Mouse (Mus musculus): ENCODE results near the gene Iqgap3. TPM values are rescaled to one million over a fixed set of nuclear protein-coding genes. Genes with fewer than 3 reads are reported as not detected.
A peak's percentile ranks its signal among the peaks of the same experiment; 100 is the strongest.

The Iqgap3 gene
- polyA plus RNA-seq, 1 experiment from 2014 or later, result 19.8 TPM

DNA sequence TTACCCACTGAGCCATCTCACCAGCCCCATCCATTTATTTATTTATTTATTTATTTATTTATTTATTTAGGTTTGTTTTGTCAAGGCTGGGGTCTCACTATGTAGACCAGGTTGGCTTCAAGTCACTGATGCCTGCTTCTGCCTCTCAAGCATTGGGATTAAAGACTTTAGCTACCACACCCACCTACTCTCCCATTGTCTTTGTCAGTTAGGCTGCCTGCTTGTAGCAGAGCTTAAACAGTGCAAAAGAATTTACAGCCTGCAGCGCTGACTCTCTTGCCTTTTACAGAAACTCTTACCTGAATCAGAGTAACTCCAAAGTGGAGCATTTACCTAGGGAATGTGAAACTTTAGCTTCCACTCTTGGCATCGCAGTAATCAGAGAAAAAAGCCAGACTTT lies 72.5 kb downstream of the Iqgap3 start:
- Histone ChIP-seq H3K4me3 (ENCODE audit: low read depth, low read length) (no peak overlapping the region), H3K27ac (ENCODE audit: low read length) (no peak overlapping the region), H3K9ac (replicated peaks; ENCODE audit: low read depth, low read length) (no peak overlapping the region), H3K27me3 (ENCODE audit: control insufficient read depth, insufficient read depth, low read length) (no peaks in the 10 kb centered on the region), H3K4me2 (replicated peaks; ENCODE audit: low read depth, low read length) (no peak overlapping the region), H3K9me3 (ENCODE audit: control insufficient read depth, low read depth, low read length) (no peaks in the 10 kb centered on the region), H3K4me1 (ENCODE audit: control insufficient read depth, insufficient read depth, low read length) (peaks cover 27% of the 10 kb centered on the region), H3K36me3 (ENCODE audit: control insufficient read depth, insufficient read depth, low read length) (peaks cover 25% of the 10 kb centered on the region)
- ATAC-seq (ENCODE audit: insufficient number of reproducible peaks, insufficient read depth, low FRiP score, low read depth), result no peak
- 77% methylated on average over 2 of the region's 2 CpGs for WGBS

DNA sequence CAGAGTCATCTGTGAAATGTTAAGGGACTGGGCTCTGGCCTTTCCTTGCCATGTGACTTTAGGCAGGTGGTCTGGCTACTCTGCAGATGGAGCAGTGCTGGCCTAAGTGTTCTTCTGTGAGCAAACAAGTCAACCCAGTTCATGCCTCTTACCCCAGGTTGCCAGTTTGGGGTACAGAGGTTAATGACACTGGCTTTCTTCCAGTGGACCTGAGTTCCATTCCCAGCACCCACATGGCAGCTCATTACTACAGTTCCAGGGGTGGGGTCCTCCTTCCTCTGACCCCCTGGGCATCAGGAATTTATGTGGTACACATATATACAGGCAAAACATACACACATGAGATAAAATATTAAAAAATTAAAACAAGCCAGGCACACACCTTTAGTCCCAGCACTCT lies 75.0 kb downstream of the Iqgap3 start:
- Histone ChIP-seq H3K4me3 (ENCODE audit: low read depth, low read length) (no peak overlapping the region), H3K4me2 (replicated peaks; ENCODE audit: low read depth, low read length) (no peak overlapping the region), H3K9ac (replicated peaks; ENCODE audit: low read depth, low read length) (no peak overlapping the region), H3K36me3 (ENCODE audit: control insufficient read depth, insufficient read depth, low read length) (peaks cover 47% of the 10 kb centered on the region), H3K27me3 (ENCODE audit: control insufficient read depth, insufficient read depth, low read length) (no peaks in the 10 kb centered on the region), H3K9me3 (ENCODE audit: control insufficient read depth, low read depth, low read length) (no peaks in the 10 kb centered on the region), H3K27ac (ENCODE audit: low read length) (no peak overlapping the region), H3K4me1 (ENCODE audit: control insufficient read depth, insufficient read depth, low read length) (0 out of 2 replicates have a peak, but pooled peaks cover 8% of the 10 kb centered on the region)
- ATAC-seq (ENCODE audit: insufficient number of reproducible peaks, insufficient read depth, low FRiP score, low read depth), result no peak

DNA sequence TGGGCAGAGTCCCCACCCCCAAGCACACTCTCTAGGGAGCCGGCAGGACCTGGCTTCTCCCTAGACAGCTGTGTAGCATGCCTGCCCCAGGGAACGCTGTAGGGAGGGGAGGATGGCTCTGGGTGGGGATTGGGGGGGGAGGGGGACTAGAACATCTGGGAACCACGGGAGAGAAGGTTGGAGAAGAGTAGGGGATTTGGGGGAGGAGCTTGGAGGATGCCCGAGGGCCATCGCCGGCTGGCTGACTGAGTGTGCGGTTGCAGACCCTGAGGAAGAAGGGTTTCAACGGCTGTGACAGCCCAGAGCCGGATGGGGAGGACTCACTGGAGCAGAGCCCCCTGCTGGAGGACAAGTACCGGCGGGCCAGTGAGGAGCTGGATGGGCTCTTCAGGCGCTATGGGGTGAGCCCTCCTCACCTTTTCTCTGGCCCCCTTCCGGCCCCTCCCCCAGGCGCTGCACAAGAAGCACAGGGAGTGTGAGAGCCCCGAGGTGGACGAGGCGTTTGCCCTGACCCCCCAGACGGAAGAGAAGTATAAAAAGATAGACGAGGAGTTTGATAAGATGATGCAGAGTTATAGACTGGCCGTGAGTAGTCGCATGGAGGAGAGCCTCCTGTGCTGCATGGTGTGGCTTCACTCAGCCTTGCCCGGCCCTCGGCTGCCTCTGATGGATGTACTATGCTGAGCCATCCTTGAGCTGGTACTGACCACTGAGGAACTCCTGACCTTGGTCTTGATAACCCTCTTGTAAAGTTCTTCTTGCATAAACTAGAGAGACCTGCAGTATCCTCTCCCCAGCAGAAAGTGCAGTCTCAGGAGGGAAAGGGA lies 76.2 kb downstream of the Iqgap3 start:
- Histone ChIP-seq H3K36me3 (ENCODE audit: control insufficient read depth, insufficient read depth, low read length) (peaks cover 58% of the 10 kb centered on the region), H3K27me3 (ENCODE audit: control insufficient read depth, insufficient read depth, low read length) (no peaks in the 10 kb centered on the region), H3K9ac (replicated peaks; ENCODE audit: low read depth, low read length) (no peak overlapping the region), H3K9me3 (ENCODE audit: control insufficient read depth, low read depth, low read length) (no peaks in the 10 kb centered on the region), H3K4me3 (ENCODE audit: low read depth, low read length) (no peak overlapping the region), H3K27ac (ENCODE audit: low read length) (no peak overlapping the region), H3K4me2 (replicated peaks; ENCODE audit: low read depth, low read length) (no peak overlapping the region), H3K4me1 (ENCODE audit: control insufficient read depth, insufficient read depth, low read length) (0 out of 2 replicates have a peak, but pooled peaks cover 5% of the 10 kb centered on the region)
- WGBS, result 19% methylated on average over 23 of the region's 23 CpGs
- peak; percentile 71 for ATAC-seq (ENCODE audit: insufficient number of reproducible peaks, insufficient read depth, low FRiP score, low read depth)

GRCm38 (mm10) chr3:88158991-88159390 lies 77.2 kb downstream of the Iqgap3 start:
- no peak for ATAC-seq (ENCODE audit: insufficient number of reproducible peaks, insufficient read depth, low FRiP score, low read depth)
- no peak overlapping the region for H3K27ac ChIP-seq (ENCODE audit: low read length)
- H3K4me1 ChIP-seq (ENCODE audit: control insufficient read depth, insufficient read depth, low read length), result 0 out of 2 replicates have a peak, but pooled peaks cover 5% of the 10 kb centered on the region
- no peak overlapping the region for H3K9ac ChIP-seq (replicated peaks; ENCODE audit: low read depth, low read length)
- no peak overlapping the region for H3K4me3 ChIP-seq (ENCODE audit: low read depth, low read length)
- H3K36me3 ChIP-seq (ENCODE audit: control insufficient read depth, insufficient read depth, low read length), result peaks cover 67% of the 10 kb centered on the region
- H3K27me3 ChIP-seq (ENCODE audit: control insufficient read depth, insufficient read depth, low read length), result no peaks in the 10 kb centered on the region
- no peaks in the 10 kb centered on the region for H3K9me3 ChIP-seq (ENCODE audit: control insufficient read depth, low read depth, low read length)
- H3K4me2 ChIP-seq (replicated peaks; ENCODE audit: low read depth, low read length), result no peak overlapping the region
- WGBS, result 86% methylated on average over 6 of the region's 6 CpGs

DNA sequence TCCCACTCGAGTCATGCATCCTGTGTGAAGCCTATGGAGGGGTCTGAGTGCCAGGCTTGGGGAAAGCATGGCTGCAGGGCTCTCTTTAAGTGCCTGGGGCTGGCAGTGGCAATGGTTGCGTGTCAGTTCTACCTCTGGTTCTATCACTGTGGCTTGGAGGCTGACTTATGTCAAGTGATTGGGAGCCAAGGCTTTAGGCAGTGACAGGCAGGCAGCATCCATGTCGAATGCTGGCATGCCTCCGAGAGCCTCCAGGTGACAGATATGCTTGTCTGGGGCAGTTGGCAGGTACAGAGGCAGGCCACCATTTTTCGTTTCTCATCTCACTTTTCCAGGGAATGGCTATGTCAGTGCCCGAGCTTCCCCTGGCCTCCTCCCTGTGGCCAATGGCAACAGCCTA lies 79.1 kb downstream of the Iqgap3 start:
- H3K9me3 ChIP-seq (ENCODE audit: control insufficient read depth, low read depth, low read length), result no peaks in the 10 kb centered on the region
- H3K27ac ChIP-seq (ENCODE audit: low read length), result no peak overlapping the region
- H3K9ac ChIP-seq (replicated peaks; ENCODE audit: low read depth, low read length), result no peak overlapping the region
- no peak for ATAC-seq (ENCODE audit: insufficient number of reproducible peaks, insufficient read depth, low FRiP score, low read depth)
- 0 out of 2 replicates have a peak, but pooled peaks cover 5% of the 10 kb centered on the region for H3K4me1 ChIP-seq (ENCODE audit: control insufficient read depth, insufficient read depth, low read length)
- H3K27me3 ChIP-seq (ENCODE audit: control insufficient read depth, insufficient read depth, low read length), result no peaks in the 10 kb centered on the region
- no peak overlapping the region for H3K4me2 ChIP-seq (replicated peaks; ENCODE audit: low read depth, low read length)
- peaks cover 81% of the 10 kb centered on the region for H3K36me3 ChIP-seq (ENCODE audit: control insufficient read depth, insufficient read depth, low read length)
- H3K4me3 ChIP-seq (ENCODE audit: low read depth, low read length), result no peak overlapping the region
- 77% methylated on average over 6 of the region's 6 CpGs for WGBS

DNA sequence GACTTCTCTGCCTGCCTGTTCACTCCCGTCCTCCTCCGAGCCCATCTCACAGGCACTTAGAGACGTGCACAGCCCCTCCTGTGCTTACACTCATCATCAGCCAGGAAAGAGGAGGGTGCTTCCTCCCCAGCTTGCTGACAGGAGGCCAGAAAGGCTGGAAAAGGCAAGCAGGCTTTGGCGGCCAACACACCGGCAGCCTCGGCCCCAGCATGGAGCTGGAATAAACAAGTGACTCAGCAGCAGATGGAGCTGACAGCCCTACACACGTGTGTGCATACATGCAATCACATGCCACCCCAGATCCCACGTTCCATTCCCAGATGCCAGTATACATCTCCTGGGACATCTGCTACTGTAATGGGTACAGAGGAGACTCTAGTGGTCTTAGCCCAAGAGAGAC lies 80.5 kb downstream of the Iqgap3 start:
- Histone ChIP-seq H3K27me3 (ENCODE audit: control insufficient read depth, insufficient read depth, low read length) (no peaks in the 10 kb centered on the region), H3K4me2 (replicated peaks; ENCODE audit: low read depth, low read length) (no peak overlapping the region), H3K27ac (ENCODE audit: low read length) (no peak overlapping the region), H3K36me3 (ENCODE audit: control insufficient read depth, insufficient read depth, low read length) (peaks cover 81% of the 10 kb centered on the region), H3K4me3 (ENCODE audit: low read depth, low read length) (no peak overlapping the region), H3K9me3 (ENCODE audit: control insufficient read depth, low read depth, low read length) (no peaks in the 10 kb centered on the region), H3K4me1 (ENCODE audit: control insufficient read depth, insufficient read depth, low read length) (0 out of 2 replicates have a peak, but pooled peaks cover 4% of the 10 kb centered on the region), H3K9ac (replicated peaks; ENCODE audit: low read depth, low read length) (no peak overlapping the region)
- no peak for ATAC-seq (ENCODE audit: insufficient number of reproducible peaks, insufficient read depth, low FRiP score, low read depth)
- 72% methylated on average over 8 of the region's 8 CpGs for WGBS

DNA sequence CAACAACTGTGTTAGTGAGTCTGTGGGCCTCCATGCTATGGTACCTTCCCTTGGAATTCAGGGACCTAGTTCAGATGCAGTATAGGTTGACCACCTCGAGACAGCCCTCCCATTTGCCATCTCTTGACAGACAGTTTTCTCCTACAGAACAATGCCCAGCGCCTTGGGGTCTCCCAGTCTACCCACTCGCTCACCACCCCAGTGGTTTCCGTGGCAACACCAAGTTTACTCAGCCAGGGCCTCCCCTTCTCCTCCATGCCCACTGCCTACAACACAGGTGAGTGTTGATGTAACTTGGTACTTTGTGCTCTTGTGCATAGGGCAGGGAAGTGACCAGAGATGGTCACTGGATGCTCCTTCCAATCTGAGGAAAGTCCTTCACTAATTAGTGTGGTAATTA lies 81.0 kb downstream of the Iqgap3 start:
- Histone ChIP-seq H3K4me3 (ENCODE audit: low read depth, low read length) (no peak overlapping the region), H3K36me3 (ENCODE audit: control insufficient read depth, insufficient read depth, low read length) (peaks cover 86% of the 10 kb centered on the region), H3K27ac (ENCODE audit: low read length) (no peak overlapping the region), H3K9ac (replicated peaks; ENCODE audit: low read depth, low read length) (no peak overlapping the region), H3K27me3 (ENCODE audit: control insufficient read depth, insufficient read depth, low read length) (no peaks in the 10 kb centered on the region), H3K4me1 (ENCODE audit: control insufficient read depth, insufficient read depth, low read length) (no peaks in the 10 kb centered on the region), H3K4me2 (replicated peaks; ENCODE audit: low read depth, low read length) (no peak overlapping the region), H3K9me3 (ENCODE audit: control insufficient read depth, low read depth, low read length) (no peaks in the 10 kb centered on the region)
- no peak for ATAC-seq (ENCODE audit: insufficient number of reproducible peaks, insufficient read depth, low FRiP score, low read depth)
- 86% methylated on average over 4 of the region's 4 CpGs for WGBS

GRCm38 (mm10) chr3:88163847-88164246 lies 82.1 kb downstream of the Iqgap3 start:
- Histone ChIP-seq H3K36me3 (ENCODE audit: control insufficient read depth, insufficient read depth, low read length) (peaks cover 87% of the 10 kb centered on the region), H3K4me1 (ENCODE audit: control insufficient read depth, insufficient read depth, low read length) (no peaks in the 10 kb centered on the region), H3K9me3 (ENCODE audit: control insufficient read depth, low read depth, low read length) (no peaks in the 10 kb centered on the region), H3K4me2 (replicated peaks; ENCODE audit: low read depth, low read length) (no peak overlapping the region), H3K9ac (replicated peaks; ENCODE audit: low read depth, low read length) (no peak overlapping the region), H3K27ac (ENCODE audit: low read length) (no peak overlapping the region), H3K27me3 (ENCODE audit: control insufficient read depth, insufficient read depth, low read length) (no peaks in the 10 kb centered on the region), H3K4me3 (ENCODE audit: low read depth, low read length) (no peak overlapping the region)
- no peak for ATAC-seq (ENCODE audit: insufficient number of reproducible peaks, insufficient read depth, low FRiP score, low read depth)
- WGBS, result 82% methylated on average over 3 of the region's 3 CpGs

GRCm38 (mm10) chr3:88164263-88164662 lies 82.5 kb downstream of the Iqgap3 start:
- Histone ChIP-seq H3K4me2 (replicated peaks; ENCODE audit: low read depth, low read length) (no peak overlapping the region), H3K4me3 (ENCODE audit: low read depth, low read length) (no peak overlapping the region), H3K36me3 (ENCODE audit: control insufficient read depth, insufficient read depth, low read length) (peaks cover 86% of the 10 kb centered on the region), H3K9ac (replicated peaks; ENCODE audit: low read depth, low read length) (no peak overlapping the region), H3K4me1 (ENCODE audit: control insufficient read depth, insufficient read depth, low read length) (no peaks in the 10 kb centered on the region), H3K9me3 (ENCODE audit: control insufficient read depth, low read depth, low read length) (no peaks in the 10 kb centered on the region), H3K27ac (ENCODE audit: low read length) (no peak overlapping the region), H3K27me3 (ENCODE audit: control insufficient read depth, insufficient read depth, low read length) (no peaks in the 10 kb centered on the region)
- ATAC-seq (ENCODE audit: insufficient number of reproducible peaks, insufficient read depth, low FRiP score, low read depth), result no peak
- 84% methylated on average over 3 of the region's 3 CpGs for WGBS

Data from stomach, embryonic 14.5 days (tissue).